Mouse (Mus musculus) forebrain, embryonic 13.5 days (tissue): ENCODE measurements at regions not wholly inside any gene's neighbourhood (a gene's known extent, or its start where the extent isn't known, plus 50 kb on each side); places are given as distances from the start of the nearest gene placed in this dataset.
A peak's percentile ranks its signal among the peaks of the same experiment; 100 is the strongest.

Experiments
- ATAC-seq: fragments of 200-750 bp; cut with Nextera tagmentation; 2 replicates; pipeline ENCODE4 v1.8.0; 2017
- H3K27ac ChIP-seq: fragments of 300-500 bp; sonication (generic); 2 replicates; pipeline ENCODE4 v1.5.1; 2015; ENCODE audit warnings: inconsistent platforms, mild to moderate bottlenecking, moderate library complexity
- H3K27me3 ChIP-seq: fragments of 300-500 bp; sonication (generic); 2 replicates; pipeline ENCODE4 v1.6.1; 2015; ENCODE audit warnings: mild to moderate bottlenecking, inconsistent platforms
- H3K36me3 ChIP-seq: fragments of 300-500 bp; sonication (generic); 2 replicates; pipeline ENCODE4 v1.6.1; 2015; ENCODE audit warnings: mild to moderate bottlenecking, inconsistent platforms; ENCODE audit not compliant: poor library complexity, severe bottlenecking
- H3K4me1 ChIP-seq: fragments of 300-500 bp; sonication (generic); 2 replicates; pipeline ENCODE4 v1.6.1; 2015; ENCODE audit warnings: inconsistent platforms
- H3K4me2 ChIP-seq: fragments of 300-500 bp; sonication (generic); 2 replicates; pipeline ENCODE4 v1.6.1; 2015; ENCODE audit warnings: inconsistent platforms, mild to moderate bottlenecking, moderate library complexity
- H3K4me3 ChIP-seq: fragments of 300-500 bp; sonication (generic); 2 replicates; pipeline ENCODE4 v1.5.1; 2015; ENCODE audit warnings: mild to moderate bottlenecking, inconsistent platforms
- H3K9ac ChIP-seq: fragments of 300-500 bp; sonication (generic); 2 replicates; pipeline ENCODE4 v1.6.1; 2015; ENCODE audit warnings: mild to moderate bottlenecking, inconsistent platforms
- H3K9me3 ChIP-seq: fragments of 300-500 bp; sonication (generic); replicated peaks from 2 replicates; pipeline ENCODE4 v1.6.1; 2016; ENCODE audit warnings: inconsistent platforms
- WGBS: fragments of 180-500 bp; shearing (Covaris S2); methylation state at CpG from one replicate; pipeline ENCODE4 v1.1.7; 2015; 5-methylcytosine and 5-hydroxymethylcytosine counted together

DNA sequence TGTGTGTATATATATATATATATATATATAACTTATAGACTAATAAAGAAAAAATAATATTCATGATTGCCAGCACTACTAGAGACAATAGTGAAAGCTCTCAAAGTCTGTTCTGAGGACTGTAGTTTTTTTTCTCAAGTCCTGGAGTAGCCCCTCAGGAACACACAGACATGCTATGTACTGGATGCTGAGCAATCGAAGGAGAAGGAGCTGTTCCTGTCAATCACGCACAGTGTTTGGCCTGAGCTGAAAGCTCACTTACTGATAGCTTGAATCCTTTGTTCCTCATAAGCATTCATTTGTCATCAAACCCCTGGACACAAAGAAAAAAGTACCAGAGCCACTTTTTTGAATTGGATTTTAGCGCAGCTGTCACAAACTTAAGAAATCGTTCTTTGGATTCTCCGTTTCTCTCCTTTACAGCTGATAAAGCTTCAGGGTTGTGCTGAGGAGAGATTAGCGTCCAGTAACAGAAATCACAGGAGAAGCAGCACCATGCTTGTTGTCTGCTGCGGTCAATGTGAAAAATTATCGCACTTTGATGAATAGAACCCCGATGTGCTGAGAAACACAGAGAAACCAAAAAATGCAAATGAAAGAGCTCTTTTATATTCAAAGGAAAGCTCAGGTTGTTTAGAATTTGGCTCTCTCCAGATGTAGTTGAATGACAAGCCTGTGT lies 702.2 kb upstream of the Tyrp1 start:
- Histone ChIP-seq H3K4me2 (0 out of 2 replicates have a peak overlapping the region, but pooled peaks have one; percentile 14), H3K36me3 (no peaks in the 10 kb centered on the region), H3K9me3 (no peaks in the 10 kb centered on the region), H3K4me3 (no peak overlapping the region), H3K9ac (no peak overlapping the region), H3K27ac (no peak overlapping the region), H3K27me3 (no peaks in the 10 kb centered on the region), H3K4me1 (no peaks in the 10 kb centered on the region)
- 0 out of 2 replicates have a peak, but pooled peaks have one; percentile 55 for ATAC-seq
- 48% methylated on average over 9 of the region's 9 CpGs for WGBS

DNA sequence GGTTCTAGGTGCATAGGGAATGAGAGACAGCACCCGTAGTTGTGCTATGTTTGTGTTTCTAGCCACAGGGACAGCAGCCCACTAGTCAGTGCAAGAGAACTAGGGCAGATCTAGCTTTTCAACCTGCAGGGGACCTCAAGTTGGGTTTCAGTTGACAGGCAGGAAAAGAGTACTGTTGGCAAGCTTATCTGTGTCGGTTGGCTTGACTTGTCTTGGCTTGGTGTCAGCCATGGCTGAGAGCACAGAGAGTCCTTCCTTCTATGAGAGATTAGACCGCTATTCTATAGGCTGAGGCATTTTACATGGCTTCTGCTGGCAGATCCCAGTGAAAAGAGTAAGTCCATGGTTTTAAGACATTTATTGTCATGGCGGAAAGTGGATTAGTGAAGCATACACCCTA lies 693.7 kb upstream of the Tyrp1 start:
- Histone ChIP-seq H3K27me3 (no peaks in the 10 kb centered on the region), H3K27ac (no peak overlapping the region), H3K36me3 (no peaks in the 10 kb centered on the region), H3K4me2 (no peak overlapping the region), H3K9me3 (no peaks in the 10 kb centered on the region), H3K4me3 (no peak overlapping the region), H3K4me1 (no peaks in the 10 kb centered on the region), H3K9ac (no peak overlapping the region)
- WGBS, result 89% methylated on average over 4 of the region's 4 CpGs
- no peak for ATAC-seq

DNA sequence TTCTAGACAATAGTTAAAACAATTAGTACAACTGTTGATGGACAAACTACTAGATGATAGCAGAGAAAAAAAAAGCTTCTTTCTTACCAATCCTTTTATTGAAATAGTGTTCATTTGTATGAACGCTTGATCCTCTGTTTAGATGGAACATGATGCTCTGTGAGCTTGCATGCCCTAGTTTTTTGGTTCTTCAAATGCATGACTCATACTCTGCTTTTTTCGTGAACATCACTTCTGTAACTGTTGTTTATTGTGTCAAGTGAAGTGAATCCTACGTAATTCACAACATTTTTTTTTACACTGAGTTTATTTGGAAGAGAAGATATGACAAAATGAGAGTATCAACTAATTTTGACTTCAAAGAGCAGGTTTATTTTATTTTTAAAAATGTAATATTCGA lies 674.1 kb upstream of the Tyrp1 start:
- Histone ChIP-seq H3K9me3 (no peaks in the 10 kb centered on the region), H3K27me3 (no peaks in the 10 kb centered on the region), H3K27ac (no peak overlapping the region), H3K4me1 (no peaks in the 10 kb centered on the region), H3K9ac (no peak overlapping the region), H3K4me2 (no peak overlapping the region), H3K4me3 (no peak overlapping the region), H3K36me3 (no peaks in the 10 kb centered on the region)
- no peak for ATAC-seq
- WGBS, result 83% methylated on average over 4 of the region's 4 CpGs

DNA sequence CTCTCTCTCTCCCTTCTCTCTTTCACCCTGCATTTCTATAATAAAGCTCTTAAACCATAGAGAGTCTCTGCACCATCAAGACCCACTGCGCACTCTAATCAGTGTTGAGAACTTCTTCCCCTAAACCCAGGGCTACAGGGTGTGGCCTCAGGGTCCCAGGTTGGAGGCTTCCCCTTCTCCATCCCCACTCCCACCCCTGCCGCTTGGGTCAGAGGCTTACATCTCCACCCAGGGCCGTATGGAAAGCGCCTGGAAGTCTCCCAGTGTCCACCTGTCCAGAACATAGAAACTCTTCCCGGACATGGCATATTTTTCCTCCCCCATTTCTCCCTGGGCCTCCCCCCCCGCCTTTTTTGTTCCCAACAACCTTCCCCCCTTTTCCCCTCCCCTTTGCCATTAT lies 660.7 kb upstream of the Tyrp1 start:
- ATAC-seq, result no peak
- no peak overlapping the region for H3K27ac ChIP-seq

DNA sequence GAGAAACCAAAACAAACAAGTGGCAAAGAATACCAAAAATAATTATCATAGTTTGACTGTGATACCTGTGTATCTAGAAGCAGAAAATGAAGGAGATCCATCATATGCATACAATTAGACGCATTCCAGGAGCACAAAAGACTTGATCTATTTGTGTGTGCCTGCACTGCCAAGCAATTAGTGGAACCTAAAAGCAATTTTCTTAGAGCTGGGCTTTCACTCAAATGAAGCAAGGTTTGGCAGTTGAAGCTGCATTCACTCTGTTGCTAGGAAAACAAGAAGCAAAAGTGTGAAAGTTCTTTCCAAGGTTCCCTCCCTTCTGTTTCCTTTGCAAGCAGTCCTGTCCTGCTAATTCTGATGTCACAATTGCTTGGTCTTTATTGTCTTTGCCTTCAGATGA lies 631.7 kb upstream of the Tyrp1 start:
- WGBS, result 43% methylated on average over 1 of the region's 1 CpGs
- no peaks in the 10 kb centered on the region for H3K9me3 ChIP-seq
- no peak overlapping the region for H3K4me3 ChIP-seq
- H3K9ac ChIP-seq, result no peak overlapping the region
- H3K36me3 ChIP-seq, result no peaks in the 10 kb centered on the region
- H3K27me3 ChIP-seq, result no peaks in the 10 kb centered on the region
- H3K4me1 ChIP-seq, result no peaks in the 10 kb centered on the region
- peak; percentile 39; the same call in 1 of the 2 replicates for ATAC-seq
- H3K4me2 ChIP-seq, result no peak overlapping the region
- no peak overlapping the region for H3K27ac ChIP-seq

More for the DNA sequence above, 660.7 kb upstream of the Tyrp1 start:
- WGBS, result 88% methylated on average over 6 of the region's 6 CpGs
- H3K9ac ChIP-seq, result no peak overlapping the region
- no peaks in the 10 kb centered on the region for H3K9me3 ChIP-seq
- H3K4me3 ChIP-seq, result no peak overlapping the region
- no peaks in the 10 kb centered on the region for H3K4me1 ChIP-seq
- H3K4me2 ChIP-seq, result no peak overlapping the region
- no peaks in the 10 kb centered on the region for H3K36me3 ChIP-seq
- no peaks in the 10 kb centered on the region for H3K27me3 ChIP-seq

DNA sequence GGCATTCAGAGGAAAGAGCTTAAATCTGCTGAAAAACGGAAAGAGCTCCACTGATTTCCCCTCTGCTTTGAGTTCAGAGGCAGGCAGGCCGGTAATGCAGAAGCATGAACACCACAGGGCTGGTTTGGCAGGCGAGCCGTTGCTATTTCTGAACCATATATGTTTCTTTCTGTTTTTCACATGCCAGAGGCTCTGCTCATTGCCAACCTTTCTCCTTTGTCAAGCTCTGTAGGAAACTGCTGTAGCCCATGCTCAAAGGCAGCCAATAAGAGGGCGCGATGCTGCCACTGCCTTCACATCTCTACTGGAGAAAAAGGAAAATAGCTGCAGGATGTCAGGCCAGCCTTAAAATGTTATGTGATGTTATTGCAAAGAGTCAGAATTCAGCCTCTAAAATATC lies 630.0 kb upstream of the Tyrp1 start:
- no peaks in the 10 kb centered on the region for H3K4me1 ChIP-seq
- H3K9me3 ChIP-seq, result no peaks in the 10 kb centered on the region
- 83% methylated on average over 6 of the region's 6 CpGs for WGBS
- peak; percentile 91 for ATAC-seq
- no peak overlapping the region for H3K9ac ChIP-seq
- no peaks in the 10 kb centered on the region for H3K27me3 ChIP-seq
- no peak overlapping the region for H3K27ac ChIP-seq
- H3K4me2 ChIP-seq, result no peak overlapping the region
- no peaks in the 10 kb centered on the region for H3K36me3 ChIP-seq
- H3K4me3 ChIP-seq, result no peak overlapping the region

DNA sequence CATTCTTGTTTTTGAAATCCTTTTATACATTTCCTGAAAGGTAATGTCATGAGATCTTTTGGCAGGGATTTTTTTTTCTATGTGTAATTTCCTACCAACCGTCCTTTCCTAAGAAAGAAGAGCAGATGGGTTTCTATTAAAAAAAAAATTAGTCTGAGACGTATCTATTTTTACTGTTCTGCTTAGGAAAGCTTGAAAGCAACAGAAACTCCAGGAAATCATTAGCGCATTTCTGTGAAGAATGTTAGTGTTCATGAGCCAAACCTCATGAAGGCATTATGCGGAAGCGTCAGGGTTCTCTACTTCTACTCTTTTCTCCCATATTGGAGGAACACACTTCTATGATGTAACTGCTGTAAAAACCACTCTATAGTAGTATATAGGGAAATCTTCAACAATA lies 629.5 kb upstream of the Tyrp1 start:
- no peak overlapping the region for H3K4me3 ChIP-seq
- peak; percentile 19; the same call in 1 of the 2 replicates for ATAC-seq
- H3K9ac ChIP-seq, result no peak overlapping the region
- no peaks in the 10 kb centered on the region for H3K27me3 ChIP-seq
- no peaks in the 10 kb centered on the region for H3K36me3 ChIP-seq
- 84% methylated on average over 5 of the region's 5 CpGs for WGBS
- H3K9me3 ChIP-seq, result no peaks in the 10 kb centered on the region
- H3K27ac ChIP-seq, result no peak overlapping the region
- no peak overlapping the region for H3K4me2 ChIP-seq
- H3K4me1 ChIP-seq, result no peaks in the 10 kb centered on the region
